Mouse (Mus musculus) heart, embryonic 12.5 days (tissue): Measurements from ENCODE around the gene 1110008P14Rik. TPM values are rescaled to one million over a fixed set of nuclear protein-coding genes. Genes with fewer than 3 reads are reported as not detected.

Source experiments
- polyA plus RNA-seq: library from polyadenylated mRNA; unstranded; fragments of >200 nt; fragmentation: Nextera tagmentation; extraction: Ambion mirVana; gene quantifications from 2 replicates; pipeline ENCODE4 v1.2.1, GENCODE M21; 2016

The 1110008P14Rik gene
- polyA plus RNA-seq, 1 experiment from 2014 or later, result 48.2 TPM

Other genes with a start within 250 kb of the 1110008P14Rik start
- gene Prrc2b, start 230.9 kb downstream of the 1110008P14Rik start, polyA plus RNA-seq, result 54.7 and 66.5 TPM in 2 replicates
- 16.6 and 18.3 TPM in 2 replicates for gene Pomt1, start 145.3 kb downstream of the 1110008P14Rik start, polyA plus RNA-seq
- 42.7 and 44.2 TPM in 2 replicates for gene Uck1, start 121.8 kb downstream of the 1110008P14Rik start, polyA plus RNA-seq
- 28.4 and 30.7 TPM in 2 replicates for gene Golga2, start 94.6 kb downstream of the 1110008P14Rik start, polyA plus RNA-seq
- 284 and 317 TPM in 2 replicates for gene Swi5, start 93.9 kb downstream of the 1110008P14Rik start, polyA plus RNA-seq
- gene Ciz1, start 29.6 kb downstream of the 1110008P14Rik start, polyA plus RNA-seq, result 40.5 and 42.2 TPM in 2 replicates
- gene Dnm1, start 28.6 kb downstream of the 1110008P14Rik start, polyA plus RNA-seq, result 6.2 and 7.6 TPM in 2 replicates
- 0.14 and 0.38 TPM in 2 replicates for gene Lcn2, start 6.3 kb upstream of the 1110008P14Rik start, polyA plus RNA-seq
- gene Ptges2, start 14.0 kb upstream of the 1110008P14Rik start, polyA plus RNA-seq, result 39.9 and 44.9 TPM in 2 replicates
- 4.7 and 5.4 TPM in 2 replicates for gene Naif1, start 68.5 kb upstream of the 1110008P14Rik start, polyA plus RNA-seq
- 13.0 and 14.3 TPM in 2 replicates for gene Slc25a25, start 69.5 kb upstream of the 1110008P14Rik start, polyA plus RNA-seq
- 7.9 and 9.0 TPM in 2 replicates for gene Fam102a, start 153.4 kb upstream of the 1110008P14Rik start, polyA plus RNA-seq
- gene Dpm2, start 188.9 kb upstream of the 1110008P14Rik start, polyA plus RNA-seq, result 68.0 and 71.5 TPM in 2 replicates
- gene Pip5kl1, start 192.9 kb upstream of the 1110008P14Rik start, polyA plus RNA-seq, result 0.23 and 0.33 TPM in 2 replicates
- gene 9430097D07Rik, start 193.7 kb upstream of the 1110008P14Rik start, polyA plus RNA-seq, result 0.18 and 0.24 TPM in 2 replicates
- 45.6 and 47.2 TPM in 2 replicates for gene St6galnac4, start 205.2 kb upstream of the 1110008P14Rik start, polyA plus RNA-seq
- gene St6galnac6, start 217.8 kb upstream of the 1110008P14Rik start, polyA plus RNA-seq, result 31.6 and 35.3 TPM in 2 replicates
- 285 and 294 TPM in 2 replicates for gene Ak1, start 239.8 kb upstream of the 1110008P14Rik start, polyA plus RNA-seq